Mouse (Mus musculus) liver, embryonic 14.5 days (tissue): ENCODE measurements around the gene Calcrl.

ENCODE experiments used
- CTCF ChIP-seq: IDR thresholded peaks from 2 replicates; pipeline ENCODE4 v1.5.1; 2016; ENCODE audit warnings: antibody characterized with exemption, low read depth, control low read depth
- EP300 ChIP-seq: IDR thresholded peaks from 2 replicates; pipeline ENCODE4 v1.6.1; 2016; ENCODE audit warnings: antibody characterized with exemption, low read depth

DNA sequence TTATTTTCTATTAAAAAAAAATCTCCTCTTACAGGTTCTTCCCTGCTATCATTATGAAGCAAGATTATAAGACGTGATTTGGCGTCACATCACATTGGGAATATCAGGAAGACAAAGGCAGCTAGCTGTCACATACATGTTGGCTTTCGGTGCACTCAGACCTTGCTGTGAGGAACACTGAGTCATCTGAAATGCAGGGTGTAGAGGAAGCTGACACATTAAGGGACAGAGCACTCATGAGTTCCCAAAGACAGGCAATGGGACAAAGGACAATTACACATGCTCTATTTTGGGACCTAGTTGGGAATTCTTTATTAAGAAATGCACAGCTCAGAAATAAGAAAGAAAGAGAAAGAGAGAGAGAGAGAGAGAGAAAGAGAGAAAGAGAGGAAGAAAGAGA, 20.4 kb downstream of the Calcrl start:
- no peak for TF ChIP-seq CTCF
- TF ChIP-seq EP300: no peak
